Mouse (Mus musculus): ENCODE data around the gene Washc1.
A peak's percentile ranks its signal among the peaks of the same experiment; 100 is the strongest.
"Not testable (repeated sequence)": the region's sequence is repeated elsewhere in the genome, so short reads cannot be mapped to it uniquely, and the experiment has no call there.

Washc1 gene

DNA sequence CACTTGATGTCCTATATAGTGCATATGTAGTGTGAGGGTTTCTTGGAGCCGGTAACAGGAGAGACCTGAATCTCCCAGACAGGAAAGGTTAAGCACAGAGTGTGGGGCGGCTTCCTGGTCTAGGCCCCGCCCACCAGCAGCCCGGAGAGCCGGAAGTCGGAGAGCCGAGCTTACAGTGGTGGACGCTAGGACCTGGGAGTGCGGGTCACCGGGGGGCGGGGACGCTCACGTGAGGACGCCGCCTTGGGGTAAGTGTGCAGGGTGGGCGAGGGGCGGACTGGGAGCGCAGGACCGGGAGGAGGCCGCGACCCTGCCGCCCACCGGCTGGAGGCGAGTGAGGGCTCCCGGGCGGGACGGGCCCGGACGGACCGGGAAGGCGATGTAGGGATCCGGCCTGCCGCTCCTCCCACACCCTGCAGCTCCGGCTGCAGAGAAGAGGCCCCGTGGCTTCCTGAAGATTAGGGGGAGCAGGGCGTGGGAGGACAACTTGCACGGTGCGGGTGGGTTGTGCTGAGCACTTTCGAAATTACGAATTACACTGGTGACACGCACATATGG, at the start of gene Washc1:
Washc1 (plus strand) TSS at position 144 of the 558 bp plus-strand sequence.
- DNase-seq (ENCODE audit: low spot score) = peak; percentile 86

DNA sequence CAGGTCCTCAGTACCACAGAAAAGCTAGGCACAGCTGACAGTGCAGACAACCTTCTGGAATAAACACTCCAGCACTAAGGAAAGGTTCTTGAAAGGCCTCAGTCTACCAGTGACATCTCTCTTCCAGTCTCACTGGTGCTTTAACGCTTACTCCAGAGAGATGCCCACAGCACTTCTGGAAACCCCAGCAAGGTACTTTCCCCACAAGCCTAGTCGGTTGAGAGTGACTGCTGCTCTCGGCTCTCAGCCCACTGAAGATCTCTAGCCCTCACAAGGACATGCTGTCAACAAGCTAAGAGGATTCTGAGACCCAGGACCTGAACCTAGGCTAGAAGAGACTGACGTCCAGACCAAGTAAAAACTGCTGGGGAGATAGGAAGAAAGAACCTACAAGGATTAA, 46.2 kb upstream of the Washc1 start:
- no peak for DNase-seq (ENCODE audit: low spot score)

DNA sequence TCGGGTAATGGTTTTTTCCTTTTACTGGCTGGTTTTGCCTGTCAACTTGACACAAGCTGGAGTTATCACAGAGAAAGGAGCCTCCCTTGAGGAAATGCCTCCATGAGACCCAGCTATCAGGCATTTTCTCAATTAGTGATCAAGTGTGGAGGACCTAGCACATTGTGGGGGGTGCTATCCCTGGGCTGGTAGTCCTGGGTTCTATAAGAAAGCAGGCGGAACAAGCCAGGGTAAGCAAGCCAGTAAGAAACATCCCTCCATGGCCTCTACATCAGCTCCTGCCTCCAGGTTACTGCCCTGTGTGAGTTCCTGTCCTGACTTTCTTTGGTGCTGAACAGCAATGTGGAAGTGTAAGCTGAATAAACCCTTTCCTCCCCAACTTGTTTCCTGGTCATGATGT, 42.3 kb upstream of the Washc1 start:
- DNase-seq (ENCODE audit: low spot score) = not testable (repeated sequence)

DNA sequence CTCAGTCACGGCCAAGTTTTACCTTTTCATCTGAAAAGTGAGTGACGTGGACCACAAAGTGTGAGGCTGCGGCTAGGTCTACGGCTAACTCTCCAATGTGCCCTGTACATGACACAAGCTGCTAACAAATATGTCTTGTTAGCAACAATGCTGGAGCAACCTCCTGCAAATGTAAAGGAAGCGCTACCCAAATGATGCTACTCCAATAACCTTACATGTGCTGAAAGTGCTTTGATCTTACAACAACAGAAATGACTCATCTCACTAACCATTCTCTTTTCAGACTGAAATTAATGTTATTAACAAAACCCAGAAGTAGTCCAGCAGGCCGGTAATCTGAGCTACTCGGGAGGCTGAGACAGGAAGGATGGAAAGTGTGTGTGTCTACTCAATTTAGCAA, 37.4 kb upstream of the Washc1 start:
- DNase-seq (ENCODE audit: low spot score) = no peak

DNA sequence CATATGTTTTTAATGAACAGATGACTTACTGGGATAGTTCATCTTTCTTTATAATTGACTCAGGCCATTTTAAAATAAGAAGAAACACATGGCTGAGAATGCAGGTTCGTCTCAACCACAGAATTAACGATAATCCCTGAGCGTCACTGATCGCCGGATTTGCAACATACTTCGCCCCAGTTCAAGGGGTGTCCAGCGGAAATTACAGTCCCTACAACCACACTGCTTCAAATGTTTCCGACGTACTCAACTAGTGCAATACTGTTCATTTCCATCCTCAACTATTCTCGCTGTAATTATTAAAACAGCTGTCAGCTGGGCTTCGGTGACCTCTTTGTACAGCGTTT, 35.5 kb upstream of the Washc1 start:
- DNase-seq (ENCODE audit: low spot score) = no peak

DNA sequence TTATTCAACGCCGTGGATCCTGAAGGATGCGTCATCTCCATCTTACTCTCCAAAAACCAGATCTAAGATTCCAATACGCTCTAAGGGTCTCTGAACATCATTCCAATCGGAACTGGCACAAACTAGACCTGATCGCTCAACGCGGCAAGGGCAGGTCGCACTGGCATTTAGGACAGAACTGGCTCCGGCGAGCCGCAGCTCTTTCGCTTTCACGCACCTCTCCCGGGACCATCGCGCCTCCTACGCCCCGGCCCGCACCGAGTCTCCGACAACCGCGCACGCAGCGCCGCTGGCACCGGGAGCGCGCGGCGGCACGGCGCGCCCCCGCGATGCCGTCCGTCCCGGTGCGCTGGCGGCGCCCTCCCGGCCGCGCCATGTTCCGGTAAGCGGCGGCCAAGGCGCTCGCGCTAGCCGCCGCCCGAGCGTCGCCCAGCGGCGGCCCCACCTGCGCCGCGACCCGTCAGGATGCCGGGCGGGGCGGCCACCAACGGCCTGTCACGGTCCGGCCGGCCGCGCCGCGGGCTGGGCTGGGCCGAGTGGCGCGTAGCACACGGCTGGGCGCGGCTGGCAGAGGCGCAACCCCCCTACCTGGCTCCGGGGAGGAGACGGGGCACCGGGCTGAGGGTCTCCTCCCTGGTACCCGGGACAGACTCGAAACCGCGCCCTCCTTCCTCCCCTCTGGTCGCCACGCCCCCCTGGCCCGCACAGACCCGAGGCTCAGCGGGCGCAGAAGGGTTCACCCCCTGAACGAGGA, 35.0 kb upstream of the Washc1 start:
- no peak for DNase-seq (ENCODE audit: low spot score)

DNA sequence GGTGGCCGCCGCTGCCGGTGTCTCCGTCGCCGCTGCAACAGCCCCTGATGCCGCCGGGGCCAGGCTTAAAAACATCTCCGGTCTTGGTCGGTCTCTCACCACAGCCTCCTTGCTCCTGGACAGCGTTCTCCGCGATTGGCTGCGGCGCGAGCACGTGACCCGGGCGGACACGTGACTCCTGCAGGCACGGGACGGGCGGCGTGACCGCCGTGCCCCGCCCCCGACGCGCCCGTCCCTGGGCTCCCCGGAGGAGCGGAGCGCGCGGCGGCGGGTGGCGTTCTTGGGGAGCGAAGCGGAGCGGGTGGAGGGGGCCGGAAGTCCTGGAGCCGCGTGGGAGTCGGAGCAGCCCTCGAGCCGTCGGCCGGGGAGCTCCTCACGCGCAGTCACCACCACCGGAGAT, 34.4 kb upstream of the Washc1 start, which contains the start of gene Ankrd12:
Ankrd12 (minus strand) TSS at position 156 of the 400 bp plus-strand sequence.
- DNase-seq (ENCODE audit: low spot score) = peak; percentile 95

DNA sequence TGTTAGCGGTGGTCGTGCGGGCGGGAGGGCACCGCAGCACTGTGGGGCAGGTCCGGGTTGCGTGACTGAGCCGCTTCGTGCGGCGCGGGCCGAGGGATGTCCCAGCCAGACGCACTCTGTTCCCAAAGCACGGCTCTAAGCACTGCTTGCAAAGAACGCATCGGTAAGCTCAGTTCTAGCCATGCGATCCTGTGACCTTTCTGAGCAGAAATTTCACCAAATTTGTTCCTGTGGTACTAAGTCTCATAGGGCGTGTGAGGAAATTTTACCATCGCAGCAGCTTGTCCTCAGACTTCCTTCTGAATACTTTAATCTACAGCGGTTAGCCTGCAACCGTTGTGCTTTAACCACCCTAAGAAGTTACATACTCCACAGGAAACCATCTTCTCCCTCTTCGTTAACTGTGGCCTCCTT, 33.9 kb upstream of the Washc1 start:
- no peak for DNase-seq (ENCODE audit: low spot score)

DNA sequence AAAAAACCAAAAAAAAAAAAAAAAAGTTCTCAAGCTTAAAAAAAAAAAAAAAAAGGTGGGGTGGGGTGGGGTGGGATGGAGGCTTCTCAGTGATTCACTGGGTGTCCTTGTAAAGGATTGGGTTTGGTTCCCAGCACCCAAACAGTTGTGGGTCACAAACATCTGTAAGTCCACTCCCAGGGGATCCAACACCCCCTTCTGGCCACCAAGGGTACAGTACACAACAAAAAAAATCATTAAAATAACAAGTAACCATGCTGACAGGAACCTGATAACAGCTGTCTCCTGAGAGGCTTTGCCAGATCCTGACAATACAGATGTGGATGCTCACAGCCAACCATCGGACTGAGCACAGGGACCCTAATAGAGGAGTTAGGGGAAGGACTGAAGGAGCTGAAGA, 26.9 kb upstream of the Washc1 start:
- DNase-seq (ENCODE audit: low spot score) = no peak

DNA sequence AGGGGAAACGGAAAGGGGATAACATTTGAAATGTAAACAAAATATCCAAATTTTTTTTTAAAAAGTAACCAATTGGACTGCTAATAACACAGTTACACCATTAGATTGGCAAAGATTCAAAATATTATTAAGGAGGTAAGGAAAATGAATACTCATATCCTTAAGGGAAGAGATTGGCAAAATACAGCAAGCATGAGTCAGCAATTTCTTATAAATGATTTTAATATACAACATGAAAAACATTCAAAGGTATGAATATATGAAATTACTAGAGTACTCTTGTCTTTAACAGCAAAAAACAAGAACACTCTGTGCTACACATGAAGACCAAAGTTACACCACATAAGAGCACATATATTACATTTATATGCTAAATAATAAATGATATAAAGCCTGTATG, 26.3 kb upstream of the Washc1 start:
- DNase-seq (ENCODE audit: low spot score) = no peak

DNA sequence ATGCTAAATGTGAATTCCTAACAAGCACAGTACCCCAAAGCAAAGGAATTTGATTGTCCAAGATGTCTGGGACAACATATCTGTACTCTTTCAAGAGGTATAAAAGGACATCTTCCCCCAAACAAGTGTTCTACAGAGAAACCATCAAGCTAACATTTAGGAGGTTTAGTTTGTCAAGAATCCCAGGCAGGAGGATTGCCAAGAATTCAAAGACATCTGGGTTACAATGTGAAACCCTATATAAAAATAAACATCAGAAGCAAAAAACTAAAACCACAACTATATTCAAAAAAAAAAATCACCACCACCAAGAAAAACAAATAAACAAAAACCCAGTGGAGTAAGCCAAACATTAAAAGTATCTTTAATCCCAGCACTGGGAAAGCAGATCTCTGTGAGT, 21.1 kb upstream of the Washc1 start:
- DNase-seq (ENCODE audit: low spot score) = no peak

DNA sequence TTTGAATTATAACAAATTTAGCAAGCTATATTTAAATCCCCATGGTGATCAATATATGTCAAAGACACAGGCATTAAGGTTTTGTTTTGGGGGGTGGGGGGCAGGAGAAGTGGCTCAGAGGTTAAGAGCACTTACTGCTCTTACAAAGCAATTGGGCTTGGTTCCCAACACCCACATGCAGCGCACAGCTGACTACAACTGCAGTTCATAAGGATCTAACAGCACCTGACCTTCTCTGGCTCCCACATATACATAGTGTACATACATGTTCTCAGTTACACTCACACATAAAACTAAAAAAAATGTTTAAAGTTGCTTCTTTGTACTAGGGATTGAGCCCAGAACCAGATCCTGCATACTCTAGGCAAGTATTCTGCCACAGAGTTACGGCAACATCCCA, 20.0 kb upstream of the Washc1 start:
- no peak for DNase-seq (ENCODE audit: low spot score)

DNA sequence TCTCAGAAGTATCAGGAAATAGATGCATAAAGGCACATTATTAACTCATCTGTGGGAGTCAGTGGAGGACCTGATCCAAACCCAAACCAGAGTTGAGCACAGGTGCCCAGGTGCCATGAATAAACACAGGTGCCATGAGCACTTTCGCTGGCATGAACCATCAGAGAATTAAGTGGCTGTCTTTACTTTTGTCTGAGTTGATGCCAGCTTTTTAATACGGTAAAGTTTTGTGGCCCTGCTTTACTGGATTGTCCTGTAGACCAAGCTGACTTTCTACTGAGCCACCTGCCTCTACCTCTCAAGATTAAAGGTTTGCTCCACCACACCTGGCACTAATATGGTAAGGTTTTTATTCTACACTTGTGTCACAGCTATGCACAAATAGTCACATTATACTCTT, 19.3 kb upstream of the Washc1 start:
- DNase-seq (ENCODE audit: low spot score) = no peak

DNA sequence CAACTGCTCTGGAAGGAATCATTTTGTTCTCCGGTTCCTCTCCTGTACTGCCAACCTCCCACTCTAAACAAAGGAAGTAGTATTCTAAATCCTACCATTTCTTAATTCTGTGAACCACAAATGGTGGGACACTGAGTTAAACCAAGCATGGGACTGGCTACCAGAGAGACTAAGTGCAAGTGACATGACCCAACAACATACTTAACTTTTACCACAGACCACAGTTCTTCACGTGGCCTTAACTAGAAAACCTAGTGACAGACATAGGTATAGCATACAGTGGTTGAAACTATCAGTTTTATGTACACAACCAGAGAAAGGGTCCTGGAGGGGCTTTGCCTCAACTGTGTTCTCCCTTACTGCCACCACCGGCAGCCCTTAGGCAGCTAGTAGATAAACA, 18.7 kb upstream of the Washc1 start:
- no peak for DNase-seq (ENCODE audit: low spot score)

DNA sequence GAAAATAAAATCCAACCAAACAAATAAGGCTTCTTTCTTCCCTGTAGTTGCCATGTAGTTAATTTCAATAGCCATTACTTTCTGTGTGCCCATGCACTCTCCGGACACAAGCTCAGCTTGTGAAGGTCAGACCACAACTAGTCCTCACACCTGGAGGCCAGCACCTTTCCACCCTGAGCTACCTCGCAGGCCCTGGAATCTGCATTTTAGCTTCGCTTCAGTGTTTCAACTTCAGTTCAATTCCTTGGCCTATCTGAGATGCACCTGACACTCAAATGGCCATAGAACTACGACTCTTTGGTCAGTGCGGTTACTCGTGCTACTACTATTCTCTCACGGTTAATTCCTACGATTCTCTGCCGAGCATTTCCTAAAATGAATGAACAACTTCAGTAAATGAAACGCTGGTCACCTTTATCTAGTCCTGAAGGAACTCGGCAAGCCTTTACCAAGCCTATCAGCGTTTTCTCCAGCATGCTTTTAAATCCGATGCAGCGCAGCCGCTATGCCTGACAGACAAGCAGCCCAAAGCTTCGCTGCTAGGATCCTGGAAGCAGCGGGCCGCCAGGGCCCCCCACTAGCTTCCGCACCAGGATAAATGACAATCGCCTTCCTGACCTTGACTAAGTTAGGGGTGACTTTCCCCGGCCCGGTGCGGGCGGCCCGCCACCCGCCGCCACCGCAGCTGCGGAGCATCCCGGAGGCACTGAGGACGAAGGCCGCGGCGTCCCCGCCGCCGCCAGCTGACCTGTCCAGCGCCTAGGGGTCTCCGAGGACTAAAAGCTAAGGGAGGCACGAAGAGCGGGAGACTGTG, 10.6 kb upstream of the Washc1 start:
- no peak for DNase-seq (ENCODE audit: low spot score)

DNA sequence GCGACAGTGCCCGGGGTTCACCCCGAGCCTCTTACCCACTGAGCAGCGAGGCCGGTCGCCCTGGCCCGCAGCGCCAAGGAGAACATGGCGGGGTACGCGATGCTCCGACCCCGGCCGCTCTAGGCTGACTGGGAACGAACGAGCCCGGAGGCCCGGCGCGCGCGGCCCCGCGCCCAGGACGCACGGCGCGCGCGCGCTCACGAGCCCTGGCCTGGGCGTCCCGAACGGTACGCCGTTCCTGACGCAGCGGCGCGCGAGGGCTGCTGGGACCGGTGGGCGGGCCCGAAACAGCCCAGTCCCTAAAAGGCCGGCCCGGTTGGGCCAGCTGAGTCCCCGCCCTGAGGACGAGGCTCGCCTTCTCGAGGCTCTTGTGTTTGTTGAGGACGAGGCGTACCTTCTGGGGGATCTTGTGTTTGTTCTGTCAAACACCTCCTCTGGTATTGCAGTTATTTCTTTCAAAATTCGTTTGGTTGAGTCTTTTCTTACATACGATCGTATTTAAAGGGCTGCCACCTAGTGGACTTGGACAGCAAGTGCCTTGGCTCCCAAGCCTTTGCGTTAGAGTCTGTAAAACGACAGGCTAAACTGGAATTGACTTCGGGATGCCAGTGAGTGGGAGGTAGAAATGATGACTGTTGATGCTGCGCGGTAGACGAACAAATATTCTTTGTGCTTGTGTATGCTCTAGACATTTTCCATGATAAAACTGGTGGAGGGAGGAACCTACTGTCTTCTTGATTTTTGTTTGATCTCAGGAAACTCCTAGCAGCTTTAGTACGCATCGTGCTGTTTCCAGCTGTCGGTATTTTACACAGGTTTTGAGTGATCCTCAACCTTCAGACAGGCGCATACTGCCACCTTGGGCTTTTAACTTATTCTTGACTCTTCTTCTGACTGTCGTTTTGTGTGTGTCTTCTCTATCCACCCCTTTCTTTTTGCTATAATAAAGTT, 9.7 kb upstream of the Washc1 start, which contains the start of gene Ndufv2:
Ndufv2 (minus strand) TSS at position 180 of the 951 bp plus-strand sequence.
- peak; percentile 93 for DNase-seq (ENCODE audit: low spot score)

DNA sequence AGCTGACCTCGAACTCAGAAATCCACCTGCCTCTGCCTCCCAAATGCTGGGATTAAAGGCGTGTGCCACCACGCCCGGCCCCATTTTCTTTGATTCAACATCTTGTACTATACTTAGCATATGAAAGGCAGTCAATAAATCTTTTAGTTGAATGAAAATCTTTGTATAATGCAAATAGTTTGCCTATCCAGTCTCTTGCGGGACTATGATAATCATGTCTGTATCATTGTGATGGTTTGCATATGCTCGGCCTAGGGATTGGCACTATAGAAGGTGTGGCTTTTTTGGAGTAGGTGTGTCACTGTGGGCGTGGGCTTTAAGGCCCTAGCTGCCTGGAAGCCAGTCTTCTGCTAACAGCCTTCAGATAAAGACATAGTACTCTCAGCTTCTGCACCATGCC, 7.3 kb upstream of the Washc1 start:
- DNase-seq (ENCODE audit: low spot score) = no peak

DNA sequence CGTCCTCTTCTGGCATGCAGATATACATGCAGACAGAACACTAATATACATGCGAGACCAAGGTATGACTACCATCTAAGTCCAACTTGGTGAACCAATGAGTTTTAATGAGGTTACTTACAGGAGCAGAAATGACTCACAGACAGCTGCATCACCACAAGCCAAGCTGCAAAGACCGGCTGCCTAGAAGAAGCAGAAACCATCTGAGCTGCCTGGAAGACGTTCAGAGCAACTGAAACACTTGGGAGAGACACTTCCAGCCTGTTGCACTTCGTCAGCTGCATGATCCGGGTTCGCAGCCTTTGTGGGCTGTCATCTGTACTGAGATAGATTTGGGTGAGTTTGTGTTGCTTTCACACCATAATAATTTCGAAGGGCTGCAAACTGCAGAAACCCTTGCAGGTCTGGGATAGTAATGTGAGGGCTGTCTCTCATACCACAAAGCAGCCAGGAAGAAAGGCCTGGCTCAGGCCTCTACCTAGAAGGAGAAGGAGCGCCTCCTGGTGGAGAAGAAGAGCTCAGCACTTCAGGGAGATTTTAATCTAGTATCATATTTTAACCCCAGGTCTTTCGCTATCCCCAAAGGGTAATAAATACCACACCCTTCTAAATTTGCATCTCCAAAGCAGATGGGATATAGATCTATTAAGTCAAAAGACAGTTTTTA, 4.6 kb upstream of the Washc1 start:
- DNase-seq (ENCODE audit: low spot score) = peak; percentile 43

DNA sequence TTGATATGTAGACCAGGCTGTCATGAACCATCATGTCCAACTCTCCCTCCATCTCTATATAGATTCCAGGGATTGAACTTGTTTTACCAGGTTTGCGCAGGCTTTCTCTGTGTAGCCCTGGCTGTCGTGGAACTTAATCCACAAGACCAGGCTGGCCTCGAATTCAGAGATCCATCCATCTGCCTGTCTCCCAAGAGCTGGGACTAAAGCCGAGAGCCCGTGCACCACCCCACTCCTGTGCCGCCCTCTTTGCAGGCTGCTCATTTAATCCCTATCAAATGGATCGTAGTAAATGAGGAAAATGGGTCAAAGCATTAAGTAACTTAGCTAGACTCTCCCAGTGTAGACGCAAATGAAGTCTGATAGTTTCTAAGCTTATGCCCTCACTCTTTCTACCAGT, 3.9 kb upstream of the Washc1 start:
- DNase-seq (ENCODE audit: low spot score) = no peak

DNA sequence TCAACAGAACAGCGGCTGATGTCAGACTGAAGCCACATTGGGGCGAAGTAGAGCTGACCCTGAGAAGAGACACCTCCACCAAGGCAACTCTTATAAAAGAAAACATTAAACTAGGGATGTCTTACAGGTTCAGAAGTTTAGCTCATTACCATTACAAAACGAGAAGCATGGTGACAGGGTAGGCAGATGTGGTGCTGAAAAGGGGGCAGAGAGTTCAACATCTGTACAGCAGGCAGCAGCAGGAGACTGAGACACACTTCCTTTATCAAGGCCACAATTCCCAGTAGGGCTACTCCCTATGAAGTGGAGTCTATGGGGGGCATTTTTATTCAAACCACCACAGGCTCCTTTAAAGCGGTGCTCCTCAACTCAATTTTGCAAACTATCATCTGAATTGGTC, 3.1 kb upstream of the Washc1 start:
- DNase-seq (ENCODE audit: low spot score) = no peak

DNA sequence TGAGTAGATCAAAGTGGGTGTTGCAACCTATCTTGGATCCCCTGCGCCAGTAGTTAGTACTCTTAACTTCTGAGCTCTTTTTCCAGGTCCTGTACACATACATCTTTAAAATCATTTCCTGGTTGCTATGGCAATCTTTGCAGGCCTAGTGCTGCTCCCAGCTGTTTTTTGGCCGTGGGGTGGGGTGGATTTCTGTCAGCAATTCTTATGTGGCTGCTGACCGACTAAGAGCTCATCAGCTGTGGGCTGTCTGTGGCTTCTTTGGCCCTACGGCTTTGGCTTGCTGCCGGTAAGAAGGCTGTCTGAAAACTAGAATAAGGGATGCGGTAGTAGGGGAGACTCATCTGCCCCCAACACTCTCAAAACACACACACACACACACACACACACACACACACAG, 599 bp upstream of the Washc1 start:
- no peak for DNase-seq (ENCODE audit: low spot score)

Measured in ovary, postnatal 36 days (tissue).